Mouse (Mus musculus) neural tube, embryonic 13.5 days (tissue): ENCODE measurements around the gene Golph3. TPM values are rescaled to one million over a fixed set of nuclear protein-coding genes. Genes with fewer than 3 reads are reported as not detected.

ENCODE experiments used
- ATAC-seq: fragments of 200-750 bp; cut with Nextera tagmentation; 2 replicates; pipeline ENCODE4 v1.8.0; 2017; ENCODE audit warnings: low read depth, mild to moderate bottlenecking, moderate TSS enrichment, moderate library complexity
- H3K27ac ChIP-seq: fragments of 300-500 bp; sonication (generic); replicated peaks from 2 replicates; pipeline ENCODE4 v1.5.1; 2015; ENCODE audit warnings: moderate library complexity, mild to moderate bottlenecking, inconsistent platforms
- H3K27me3 ChIP-seq: fragments of 300-500 bp; sonication (generic); 2 replicates; pipeline ENCODE4 v1.6.1; 2015; ENCODE audit warnings: mild to moderate bottlenecking, inconsistent platforms
- H3K36me3 ChIP-seq: fragments of 300-500 bp; sonication (generic); 2 replicates; pipeline ENCODE4 v1.6.1; 2015; ENCODE audit warnings: mild to moderate bottlenecking, inconsistent platforms
- H3K4me1 ChIP-seq: fragments of 300-500 bp; sonication (generic); replicated peaks from 2 replicates; pipeline ENCODE4 v1.6.1; 2015; ENCODE audit warnings: inconsistent platforms
- H3K4me2 ChIP-seq: fragments of 300-500 bp; sonication (generic); 2 replicates; pipeline ENCODE4 v1.6.1; 2015; ENCODE audit warnings: inconsistent platforms, mild to moderate bottlenecking, moderate library complexity
- H3K4me3 ChIP-seq: fragments of 300-500 bp; sonication (generic); 2 replicates; pipeline ENCODE4 v1.5.1; 2015; ENCODE audit warnings: mild to moderate bottlenecking, inconsistent platforms
- H3K9ac ChIP-seq: fragments of 300-500 bp; sonication (generic); 2 replicates; pipeline ENCODE4 v1.6.1; 2015; ENCODE audit warnings: moderate library complexity, mild to moderate bottlenecking, inconsistent platforms
- H3K9me3 ChIP-seq: fragments of 300-500 bp; sonication (generic); 2 replicates; pipeline ENCODE4 v1.6.1; 2016; ENCODE audit warnings: inconsistent platforms
- WGBS: fragments of 180-500 bp; shearing (Covaris S2); methylation state at CpG from one replicate; pipeline ENCODE4 v1.1.7; 2015; 5-methylcytosine and 5-hydroxymethylcytosine counted together
- polyA plus RNA-seq: library from polyadenylated mRNA; unstranded; fragments of >200 nt; fragmentation: Nextera tagmentation; extraction: Ambion mirVana; gene quantifications from 2 replicates; pipeline ENCODE4 v1.2.1, GENCODE M21; 2015

The Golph3 gene
- polyA plus RNA-seq, 1 experiment from 2014 or later = 82.9 TPM

DNA sequence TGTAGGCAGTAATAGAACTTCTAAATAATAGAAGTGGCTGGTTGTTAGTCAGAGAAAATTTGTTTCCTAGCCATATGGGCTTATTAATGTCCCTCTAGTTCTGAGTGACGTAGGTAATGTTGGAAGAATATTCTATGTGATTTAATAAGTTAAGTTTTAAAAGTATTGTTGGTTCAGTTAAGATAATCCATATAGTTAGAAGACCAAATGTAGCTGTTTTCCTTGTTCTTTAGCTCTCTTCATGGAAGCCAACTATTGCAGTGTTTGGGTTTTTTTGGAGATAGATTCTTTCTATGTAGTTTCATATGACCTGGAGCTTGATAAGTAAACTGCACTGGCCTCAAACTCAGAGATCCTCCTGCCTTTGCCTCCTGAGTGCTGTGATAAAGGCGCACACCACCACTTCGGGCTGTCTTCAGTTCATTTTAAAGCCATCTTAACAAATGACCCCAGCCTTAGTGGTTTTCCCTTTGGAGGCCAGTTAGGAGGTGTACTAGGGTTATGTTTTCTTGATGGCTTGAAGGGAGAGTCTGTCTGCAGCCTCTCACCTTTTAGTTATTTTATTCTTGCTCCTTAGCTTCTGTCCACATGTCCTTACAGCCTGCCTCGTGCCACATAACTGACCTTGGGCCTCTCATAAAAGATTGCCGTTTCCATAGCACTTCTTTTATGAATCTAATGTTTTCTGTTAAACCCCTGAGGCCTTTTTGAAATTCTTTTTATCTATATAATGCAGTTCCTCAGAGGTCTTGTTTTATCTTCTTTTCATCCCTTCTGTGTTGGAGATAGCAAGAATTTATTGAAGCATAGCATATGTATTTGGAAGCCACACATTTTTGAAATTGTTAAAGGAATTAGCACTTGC lies 19.5 kb downstream of the Golph3 start:
- Histone ChIP-seq H3K9me3 (no peaks in the 10 kb centered on the region), H3K36me3 (peaks cover 23% of the 10 kb centered on the region), H3K4me3 (no peak overlapping the region), H3K27ac (no peak overlapping the region), H3K27me3 (no peaks in the 10 kb centered on the region), H3K4me1 (peaks cover 16% of the 10 kb centered on the region; the same call in 1 of the 2 replicates), H3K9ac (no peak overlapping the region), H3K4me2 (no peak overlapping the region)
- no peak for ATAC-seq
- WGBS = 50% methylated on average over 5 of the region's 5 CpGs

DNA sequence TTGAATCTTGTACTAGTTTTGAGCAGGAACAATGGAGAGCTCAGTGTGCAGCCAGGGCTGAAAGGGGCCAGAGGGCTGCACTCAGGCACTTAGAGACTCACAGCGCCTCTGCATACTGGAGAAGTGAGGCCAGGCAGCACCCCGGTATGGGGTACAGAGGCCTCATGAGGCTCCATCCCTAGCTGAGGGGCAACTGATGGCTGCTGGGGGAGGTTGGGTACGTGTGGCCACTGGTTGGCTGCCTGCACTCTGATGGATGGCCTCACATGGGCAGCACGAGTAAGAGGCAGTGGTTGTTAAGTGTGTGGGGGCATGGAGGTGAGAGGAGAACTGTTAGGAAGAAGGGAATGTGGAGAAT lies 20.1 kb downstream of the Golph3 start:
- ATAC-seq = no peak
- H3K27ac ChIP-seq = no peak overlapping the region
- 23% methylated on average over 4 of the region's 4 CpGs for WGBS

DNA sequence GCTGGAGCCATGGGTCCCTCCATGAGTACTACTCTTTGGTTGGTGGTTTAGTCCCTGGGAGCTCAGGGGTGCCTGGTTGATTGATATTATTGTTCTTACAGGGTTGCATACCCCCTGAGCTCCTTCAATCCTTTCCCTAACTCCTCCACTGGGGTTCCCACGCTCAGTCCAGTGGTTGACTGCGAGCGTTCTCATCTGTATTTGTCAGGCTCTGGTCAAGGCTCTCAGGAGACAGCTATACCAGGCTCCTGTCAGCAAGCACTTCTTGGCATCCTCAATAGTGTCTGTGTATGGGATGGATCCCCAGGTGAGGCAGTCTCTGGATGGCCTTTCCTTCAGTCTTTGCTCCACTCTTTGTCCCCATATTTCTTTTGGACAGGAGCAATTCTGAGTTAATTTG lies 25.7 kb downstream of the Golph3 start:
- no peaks in the 10 kb centered on the region for H3K9me3 ChIP-seq
- H3K36me3 ChIP-seq = peaks cover 60% of the 10 kb centered on the region
- no peak overlapping the region for H3K4me3 ChIP-seq
- ATAC-seq = no peak
- no peaks in the 10 kb centered on the region for H3K4me1 ChIP-seq
- 94% methylated on average over 3 of the region's 3 CpGs for WGBS
- no peak overlapping the region for H3K4me2 ChIP-seq
- no peak overlapping the region for H3K9ac ChIP-seq
- no peak overlapping the region for H3K27ac ChIP-seq
- H3K27me3 ChIP-seq = no peaks in the 10 kb centered on the region

More for the DNA sequence above, 20.1 kb downstream of the Golph3 start:
- H3K36me3 ChIP-seq = peaks cover 29% of the 10 kb centered on the region
- H3K9me3 ChIP-seq = no peaks in the 10 kb centered on the region
- no peak overlapping the region for H3K9ac ChIP-seq
- no peak overlapping the region for H3K4me3 ChIP-seq
- no peaks in the 10 kb centered on the region for H3K27me3 ChIP-seq
- H3K4me1 ChIP-seq = peaks cover 16% of the 10 kb centered on the region; the same call in 1 of the 2 replicates
- no peak overlapping the region for H3K4me2 ChIP-seq

DNA sequence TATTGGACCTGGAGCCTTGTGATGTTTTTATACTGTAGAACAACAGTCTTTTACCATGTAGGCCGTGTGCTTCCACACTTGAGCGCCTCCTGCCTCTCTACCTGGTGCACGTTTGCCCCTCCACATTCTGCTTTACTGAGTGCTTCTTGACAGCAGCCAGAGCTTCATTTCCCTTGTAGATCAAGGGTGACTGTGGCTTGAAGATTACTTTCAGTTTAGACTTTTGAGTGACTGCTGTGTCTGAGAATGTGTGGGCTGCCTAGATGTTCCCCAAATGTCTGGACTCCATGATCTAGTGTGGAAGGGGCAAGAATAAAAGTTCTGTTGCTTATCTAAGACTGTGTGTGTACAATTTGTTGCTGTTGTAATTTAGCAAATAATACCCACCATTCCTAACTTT lies 27.7 kb downstream of the Golph3 start:
- Histone ChIP-seq H3K4me1 (no peaks in the 10 kb centered on the region), H3K27me3 (no peaks in the 10 kb centered on the region), H3K4me2 (no peak overlapping the region), H3K27ac (no peak overlapping the region), H3K9me3 (no peaks in the 10 kb centered on the region), H3K4me3 (no peak overlapping the region), H3K36me3 (peaks cover 68% of the 10 kb centered on the region), H3K9ac (no peak overlapping the region)
- WGBS = 90% methylated on average over 3 of the region's 3 CpGs
- ATAC-seq = no peak

DNA sequence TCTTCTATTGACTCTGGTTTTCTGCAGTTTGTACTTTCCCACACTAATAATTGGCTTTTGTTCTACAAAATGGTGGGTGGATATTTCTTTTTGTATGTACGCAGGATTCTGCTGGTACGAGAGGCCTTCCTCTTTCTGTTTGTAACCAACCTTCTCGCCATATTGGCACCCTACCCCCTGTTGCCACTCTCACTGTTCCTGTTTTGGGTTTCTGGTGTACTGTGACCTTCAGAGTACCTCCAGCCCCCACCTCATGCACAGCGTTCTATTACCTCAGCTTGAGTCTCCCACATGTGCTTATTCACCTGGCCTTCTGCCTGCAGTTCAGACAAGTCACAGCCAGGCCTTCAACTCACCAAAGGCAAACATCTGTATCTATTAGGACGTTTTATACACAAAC lies 28.6 kb downstream of the Golph3 start:
- no peaks in the 10 kb centered on the region for H3K4me1 ChIP-seq
- peaks cover 67% of the 10 kb centered on the region for H3K36me3 ChIP-seq
- no peak overlapping the region for H3K27ac ChIP-seq
- no peak overlapping the region for H3K4me3 ChIP-seq
- no peak overlapping the region for H3K9ac ChIP-seq
- WGBS = 90% methylated on average over 5 of the region's 5 CpGs
- no peaks in the 10 kb centered on the region for H3K27me3 ChIP-seq
- H3K9me3 ChIP-seq = no peaks in the 10 kb centered on the region
- no peak overlapping the region for H3K4me2 ChIP-seq
- no peak for ATAC-seq

DNA sequence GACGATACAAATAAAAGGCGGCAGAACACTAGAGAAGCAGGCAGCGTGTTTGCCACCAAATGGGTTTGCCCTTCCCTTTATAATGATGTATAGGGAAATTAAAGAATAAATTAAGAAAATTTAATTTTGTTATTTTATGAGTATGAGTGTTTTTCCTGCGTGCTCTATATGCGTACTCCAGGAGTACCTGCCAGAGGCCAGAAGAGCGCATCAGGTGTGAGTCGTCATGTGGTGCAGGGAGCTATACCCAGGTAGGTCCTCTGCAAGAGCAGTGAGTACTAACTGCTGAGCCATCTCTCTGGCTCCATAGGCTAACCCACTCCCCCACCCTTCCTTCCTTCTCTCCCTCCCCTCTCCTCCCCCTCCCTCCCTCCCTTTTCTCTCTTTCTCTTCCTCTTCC lies 30.2 kb downstream of the Golph3 start:
- 94% methylated on average over 7 of the region's 7 CpGs for WGBS
- no peak for ATAC-seq
- Histone ChIP-seq H3K9ac (no peak overlapping the region), H3K27me3 (no peaks in the 10 kb centered on the region), H3K4me3 (no peak overlapping the region), H3K9me3 (no peaks in the 10 kb centered on the region), H3K4me2 (no peak overlapping the region), H3K4me1 (no peaks in the 10 kb centered on the region), H3K36me3 (peaks cover 69% of the 10 kb centered on the region), H3K27ac (no peak overlapping the region)

DNA sequence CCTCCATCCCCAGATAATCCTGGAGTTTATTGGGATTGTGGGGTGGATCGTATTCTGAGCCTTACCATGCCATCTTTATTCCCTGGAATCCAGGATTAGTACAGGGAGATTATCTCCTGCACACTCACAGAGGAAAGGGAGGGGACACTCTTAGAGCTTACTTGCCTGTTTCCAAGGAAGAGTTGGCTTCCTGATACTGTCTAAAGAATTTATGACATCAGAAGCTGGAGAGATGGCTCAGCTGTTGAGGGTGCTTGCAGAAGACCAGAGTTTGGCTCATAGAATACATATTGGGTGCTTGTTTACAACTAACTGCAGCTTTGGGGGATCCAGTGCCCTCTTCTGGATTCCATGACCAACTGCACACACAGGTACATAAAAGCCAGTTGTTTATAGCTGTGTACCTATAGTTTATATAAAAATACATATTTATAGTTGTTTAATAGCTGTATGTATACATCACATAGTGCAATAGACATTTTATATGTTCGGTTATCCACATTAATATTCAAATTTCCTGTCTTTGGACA lies 33.1 kb downstream of the Golph3 start:
- no peak overlapping the region for H3K4me2 ChIP-seq
- H3K4me1 ChIP-seq = no peaks in the 10 kb centered on the region
- no peak for ATAC-seq
- no peak overlapping the region for H3K9ac ChIP-seq
- no peak overlapping the region for H3K4me3 ChIP-seq
- no peak overlapping the region for H3K27ac ChIP-seq
- no peaks in the 10 kb centered on the region for H3K27me3 ChIP-seq
- 94% methylated on average over 2 of the region's 2 CpGs for WGBS
- no peaks in the 10 kb centered on the region for H3K9me3 ChIP-seq
- H3K36me3 ChIP-seq = peaks cover 65% of the 10 kb centered on the region

DNA sequence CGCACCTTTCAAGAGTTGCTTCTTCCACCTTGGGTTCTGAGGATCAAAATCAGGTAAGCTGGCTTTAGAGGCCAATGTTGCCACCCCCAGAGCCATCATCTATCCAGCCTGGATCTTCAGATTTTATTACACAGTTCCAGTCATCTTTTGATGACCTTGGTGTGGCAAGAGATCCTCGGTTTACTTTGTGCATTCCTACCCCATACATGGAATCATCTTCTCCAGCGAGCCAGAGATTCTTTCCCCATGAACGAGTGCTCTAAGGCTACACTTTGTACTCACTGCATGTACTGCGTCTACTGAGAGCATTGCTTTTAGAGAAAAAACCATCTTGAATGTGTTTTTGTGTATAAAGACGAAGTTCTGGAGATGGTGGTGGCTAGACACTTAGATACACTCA lies 34.0 kb downstream of the Golph3 start:
- ATAC-seq = no peak

DNA sequence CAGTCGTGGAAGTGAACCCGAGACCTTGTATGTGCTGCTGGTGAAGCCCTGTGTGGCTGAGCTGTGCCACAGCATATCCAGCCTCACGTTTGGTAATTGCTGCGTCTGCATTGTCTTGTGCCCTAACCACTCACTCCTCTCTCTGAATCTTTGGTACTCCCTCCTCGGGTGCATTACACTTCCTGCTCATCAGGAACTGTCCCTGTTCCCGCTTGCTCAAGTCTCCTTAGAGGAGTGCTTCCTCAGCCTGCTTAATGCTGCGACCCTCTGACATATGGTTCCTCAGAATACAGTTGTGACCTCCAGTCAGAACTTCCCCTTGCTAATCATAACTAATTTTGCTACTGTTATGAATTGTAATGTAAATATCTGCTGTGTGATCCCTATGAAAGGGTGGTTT lies 34.7 kb downstream of the Golph3 start:
- H3K36me3 ChIP-seq = peaks cover 52% of the 10 kb centered on the region
- H3K9me3 ChIP-seq = no peaks in the 10 kb centered on the region
- no peaks in the 10 kb centered on the region for H3K27me3 ChIP-seq
- no peak for ATAC-seq
- H3K4me3 ChIP-seq = no peak overlapping the region
- H3K27ac ChIP-seq = no peak overlapping the region
- 85% methylated on average over 7 of the region's 7 CpGs for WGBS
- no peaks in the 10 kb centered on the region for H3K4me1 ChIP-seq
- H3K4me2 ChIP-seq = no peak overlapping the region
- H3K9ac ChIP-seq = no peak overlapping the region

More for the DNA sequence above, 34.0 kb downstream of the Golph3 start:
- Histone ChIP-seq H3K9ac (no peak overlapping the region), H3K4me1 (no peaks in the 10 kb centered on the region), H3K4me3 (no peak overlapping the region), H3K27ac (no peak overlapping the region), H3K27me3 (no peaks in the 10 kb centered on the region), H3K36me3 (peaks cover 56% of the 10 kb centered on the region), H3K4me2 (no peak overlapping the region), H3K9me3 (no peaks in the 10 kb centered on the region)
- WGBS = 92% methylated on average over 6 of the region's 6 CpGs

DNA sequence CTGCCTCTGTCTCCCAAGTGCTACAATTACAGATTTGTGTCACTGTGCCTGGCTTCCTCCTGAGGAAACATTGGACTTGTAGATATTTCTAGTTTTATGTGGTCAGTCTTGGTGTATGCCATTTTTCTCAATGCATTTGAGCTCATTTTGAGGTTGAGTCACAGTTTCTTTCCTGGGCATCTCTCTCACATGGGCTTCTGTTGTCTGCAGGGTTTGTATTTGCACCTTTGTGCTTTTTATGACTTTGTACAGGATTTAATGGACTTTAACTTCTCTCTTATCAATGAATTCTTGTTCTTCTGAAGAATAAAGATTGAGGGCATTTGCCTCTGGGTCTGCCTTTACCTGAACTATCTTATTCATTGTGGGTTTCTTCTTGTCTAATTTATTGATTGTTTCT lies 36.2 kb downstream of the Golph3 start:
- H3K9me3 ChIP-seq = no peaks in the 10 kb centered on the region
- no peaks in the 10 kb centered on the region for H3K4me1 ChIP-seq
- H3K36me3 ChIP-seq = peaks cover 40% of the 10 kb centered on the region
- no peak overlapping the region for H3K4me2 ChIP-seq
- H3K9ac ChIP-seq = no peak overlapping the region
- no peak overlapping the region for H3K4me3 ChIP-seq
- no peak overlapping the region for H3K27ac ChIP-seq
- ATAC-seq = no peak
- H3K27me3 ChIP-seq = no peaks in the 10 kb centered on the region

DNA sequence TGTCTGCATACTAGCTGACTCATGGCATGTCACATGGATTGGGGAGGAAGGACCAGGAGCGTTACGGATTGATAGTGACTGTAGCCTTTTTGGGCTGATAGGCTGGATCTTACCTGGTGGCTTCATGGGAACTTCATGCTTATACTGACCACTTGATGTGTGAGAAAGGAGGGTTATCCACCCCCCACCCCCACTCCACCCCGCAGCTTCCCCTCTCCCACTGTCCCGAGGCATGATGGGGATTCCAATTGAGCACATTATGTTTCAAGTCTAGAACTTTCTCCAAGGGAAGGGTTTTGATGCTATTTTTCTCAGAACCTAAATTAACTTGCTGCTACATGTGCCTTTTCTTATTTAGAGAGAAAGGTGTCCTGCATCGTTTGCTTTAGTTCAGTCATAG lies 37.1 kb downstream of the Golph3 start:
- Histone ChIP-seq H3K27me3 (no peaks in the 10 kb centered on the region), H3K9ac (no peak overlapping the region), H3K4me3 (no peak overlapping the region), H3K36me3 (peaks cover 30% of the 10 kb centered on the region), H3K9me3 (no peaks in the 10 kb centered on the region), H3K4me2 (no peak overlapping the region), H3K4me1 (no peaks in the 10 kb centered on the region), H3K27ac (no peak overlapping the region)
- no peak for ATAC-seq
- 93% methylated on average over 5 of the region's 5 CpGs for WGBS

DNA sequence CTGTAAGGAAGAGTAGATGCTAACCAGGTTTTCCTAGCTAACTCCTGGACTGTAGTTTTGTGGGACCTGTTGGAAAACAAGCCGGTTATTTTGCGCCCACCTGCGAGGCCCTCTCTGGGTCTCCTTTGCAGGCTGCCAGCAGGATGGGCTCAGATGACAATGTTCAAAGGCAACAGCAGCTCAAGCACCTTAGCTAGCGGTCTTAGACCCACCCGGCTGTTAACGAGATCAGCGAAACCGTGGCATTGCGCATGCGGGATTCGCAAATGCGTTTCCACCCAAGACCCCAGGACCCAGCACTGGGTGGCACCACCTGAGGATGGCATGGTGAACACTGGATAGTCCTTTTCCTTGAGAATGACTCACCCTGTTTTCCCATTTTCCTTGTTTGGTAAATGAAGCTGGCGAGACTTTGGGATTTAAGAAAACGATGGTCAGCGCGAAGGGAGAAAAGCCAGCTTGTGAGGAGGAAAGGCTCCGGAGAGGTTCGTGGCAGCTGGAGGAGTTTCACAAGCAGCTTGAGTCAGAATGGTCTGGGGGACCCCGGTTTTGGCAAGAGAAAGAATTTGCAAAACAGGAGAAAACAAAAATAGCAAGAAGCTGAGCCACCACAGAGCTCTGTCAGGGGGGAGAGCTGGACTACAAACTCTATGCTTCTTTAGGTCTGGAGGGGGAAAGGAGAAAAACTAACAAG lies 39.4 kb downstream of the Golph3 start:
- ATAC-seq = no peak
- Histone ChIP-seq H3K27ac (no peak overlapping the region), H3K27me3 (no peaks in the 10 kb centered on the region), H3K36me3 (peaks cover 11% of the 10 kb centered on the region; the same call in 1 of the 2 replicates), H3K4me2 (no peak overlapping the region), H3K9ac (no peak overlapping the region), H3K4me3 (no peak overlapping the region), H3K9me3 (no peaks in the 10 kb centered on the region), H3K4me1 (peaks cover 5% of the 10 kb centered on the region)
- 81% methylated on average over 19 of the region's 19 CpGs for WGBS
